Mouse (Mus musculus) midbrain, embryonic 11.5 days (tissue): ENCODE results near the gene Cmtm2b. TPM values are rescaled to one million over a fixed set of nuclear protein-coding genes. Genes with fewer than 3 reads are reported as not detected.

ENCODE experiments used
- ATAC-seq: fragments of 200-750 bp; cut with Nextera tagmentation; 2 replicates; pipeline ENCODE4 v1.8.0; 2017; ENCODE audit warnings: moderate TSS enrichment, moderate library complexity; ENCODE audit not compliant: low FRiP score
- DNase-seq: peaks from one replicate; pipeline ENCODE4 v3.0.0; 2015; ENCODE audit warnings: low spot score; ENCODE audit errors: missing footprints
- H3K27ac ChIP-seq: fragments of 300-500 bp; sonication (generic); 2 replicates; pipeline ENCODE4 v1.5.1; 2014; ENCODE audit warnings: low read depth, low read length
- H3K27me3 ChIP-seq: fragments of 300-500 bp; sonication (generic); 2 replicates; pipeline ENCODE4 v1.6.1; 2014; ENCODE audit warnings: mild to moderate bottlenecking, low read length, moderate library complexity, mixed read lengths; ENCODE audit not compliant: control insufficient read depth, insufficient read depth
- H3K36me3 ChIP-seq: fragments of 300-500 bp; sonication (generic); 2 replicates; pipeline ENCODE4 v1.6.1; 2014; ENCODE audit warnings: mild to moderate bottlenecking, low read length, moderate library complexity, mixed read lengths; ENCODE audit not compliant: control insufficient read depth, insufficient read depth
- H3K4me1 ChIP-seq: fragments of 300-500 bp; sonication (generic); 2 replicates; pipeline ENCODE4 v1.6.1; 2014; ENCODE audit warnings: low read length; ENCODE audit not compliant: control insufficient read depth, insufficient read depth
- H3K4me2 ChIP-seq: fragments of 300-500 bp; sonication (generic); 2 replicates; pipeline ENCODE4 v1.6.1; 2014; ENCODE audit warnings: mild to moderate bottlenecking, moderate library complexity
- H3K4me3 ChIP-seq: fragments of 300-500 bp; sonication (generic); 2 replicates; pipeline ENCODE4 v1.5.1; 2014; ENCODE audit warnings: low read depth, low read length
- H3K9ac ChIP-seq: fragments of 300-500 bp; sonication (generic); 2 replicates; pipeline ENCODE4 v1.6.1; 2014; ENCODE audit warnings: low read length
- H3K9me3 ChIP-seq: fragments of 300-500 bp; sonication (generic); 2 replicates; pipeline ENCODE4 v1.6.1; 2016; ENCODE audit warnings: low read length; ENCODE audit not compliant: control insufficient read depth
- WGBS: fragments of 180-500 bp; shearing (Covaris S2); extraction: QIAGEN DNeasy Blood & Tissue Kit; methylation state at CpG from one replicate; pipeline ENCODE4 v1.1.7; 2014; 5-methylcytosine and 5-hydroxymethylcytosine counted together
- polyA plus RNA-seq: library from polyadenylated mRNA; unstranded; fragments of >200 nt; fragmentation: Nextera tagmentation; extraction: Ambion mirVana; gene quantifications from 2 replicates; pipeline ENCODE4 v1.2.1, GENCODE M21; 2014

The Cmtm2b gene
- polyA plus RNA-seq, 1 experiment from 2014 or later = not detected

- Histone ChIP-seq H3K4me3 (no peak overlapping the region), H3K4me2 (no peak overlapping the region), H3K27ac (no peak overlapping the region), H3K36me3 (no peaks in the 10 kb centered on the region), H3K9ac (no peak overlapping the region), H3K4me1 (peaks cover 5% of the 10 kb centered on the region), H3K27me3 (no peaks in the 10 kb centered on the region), H3K9me3 (no peaks in the 10 kb centered on the region)
- no peak for ATAC-seq
- 82% methylated on average over 11 of the region's 11 CpGs for WGBS
- DNase-seq = peak; percentile 82
Measured at GRCm38 (mm10) chr8:104373779-104374178, 51.7 kb downstream of the Cmtm2b start.

- Histone ChIP-seq H3K4me2 (no peak overlapping the region), H3K27ac (no peak overlapping the region), H3K4me3 (no peak overlapping the region), H3K27me3 (no peaks in the 10 kb centered on the region), H3K9me3 (no peaks in the 10 kb centered on the region), H3K9ac (no peak overlapping the region), H3K36me3 (no peaks in the 10 kb centered on the region), H3K4me1 (peaks cover 6% of the 10 kb centered on the region)
- ATAC-seq = no peak
- no peak for DNase-seq
- WGBS = 70% methylated on average over 11 of the region's 11 CpGs
Measured at GRCm38 (mm10) chr8:104374269-104374668, 52.2 kb downstream of the Cmtm2b start.

- Histone ChIP-seq H3K4me2 (no peak overlapping the region), H3K4me1 (peaks cover 8% of the 10 kb centered on the region), H3K27me3 (no peaks in the 10 kb centered on the region), H3K9me3 (no peaks in the 10 kb centered on the region), H3K36me3 (no peaks in the 10 kb centered on the region), H3K4me3 (no peak overlapping the region), H3K27ac (no peak overlapping the region), H3K9ac (no peak overlapping the region)
- ATAC-seq = no peak
- WGBS = 63% methylated on average over 14 of the region's 14 CpGs
- no peak for DNase-seq
Measured at GRCm38 (mm10) chr8:104374864-104375846, 53.1 kb downstream of the Cmtm2b start.

GRCm38 (mm10) chr8:104375959-104376358 is 53.9 kb downstream of the Cmtm2b start:
- Histone ChIP-seq H3K9me3 (no peaks in the 10 kb centered on the region), H3K4me2 (no peak overlapping the region), H3K27ac (no peak overlapping the region), H3K4me3 (no peak overlapping the region), H3K27me3 (no peaks in the 10 kb centered on the region), H3K36me3 (no peaks in the 10 kb centered on the region), H3K9ac (no peak overlapping the region), H3K4me1 (peaks cover 8% of the 10 kb centered on the region)
- no peak for DNase-seq
- no peak for ATAC-seq
- WGBS = 64% methylated on average over 5 of the region's 5 CpGs

GRCm38 (mm10) chr8:104376669-104377068 is 54.6 kb downstream of the Cmtm2b start:
- Histone ChIP-seq H3K36me3 (no peaks in the 10 kb centered on the region), H3K27me3 (no peaks in the 10 kb centered on the region), H3K9ac (no peak overlapping the region), H3K4me3 (no peak overlapping the region), H3K27ac (no peak overlapping the region), H3K9me3 (no peaks in the 10 kb centered on the region), H3K4me2 (no peak overlapping the region), H3K4me1 (peaks cover 8% of the 10 kb centered on the region)
- WGBS = 47% methylated on average over 11 of the region's 11 CpGs
- ATAC-seq (no peak), DNase-seq (no peak)

- Histone ChIP-seq H3K27me3 (no peaks in the 10 kb centered on the region), H3K9me3 (no peaks in the 10 kb centered on the region), H3K9ac (no peak overlapping the region), H3K4me2 (no peak overlapping the region), H3K4me1 (peaks cover 8% of the 10 kb centered on the region), H3K27ac (no peak overlapping the region), H3K36me3 (no peaks in the 10 kb centered on the region), H3K4me3 (no peak overlapping the region)
- WGBS = 60% methylated on average over 10 of the region's 10 CpGs
- ATAC-seq (peak; percentile 25; the same call in 1 of the 2 replicates), DNase-seq (peak; percentile 70)
Measured at GRCm38 (mm10) chr8:104379301-104379836, 57.3 kb downstream of the Cmtm2b start.

GRCm38 (mm10) chr8:104380269-104380668 is 58.2 kb downstream of the Cmtm2b start:
- Histone ChIP-seq H3K27ac (no peak overlapping the region), H3K36me3 (no peaks in the 10 kb centered on the region), H3K4me1 (peaks cover 8% of the 10 kb centered on the region), H3K27me3 (no peaks in the 10 kb centered on the region), H3K9me3 (no peaks in the 10 kb centered on the region), H3K4me2 (no peak overlapping the region), H3K4me3 (no peak overlapping the region), H3K9ac (no peak overlapping the region)
- DNase-seq (peak; percentile 70), ATAC-seq (no peak)
- WGBS = 88% methylated on average over 7 of the region's 7 CpGs
